Mouse (Mus musculus): ENCODE results near the gene Serpinb3a. TPM values are rescaled to one million over a fixed set of nuclear protein-coding genes. Genes with fewer than 3 reads are reported as not detected.
"Not testable (repeated sequence)": the region's sequence is repeated elsewhere in the genome, so short reads cannot be mapped to it uniquely, and the experiment has no call there.

Gene Serpinb3a
- polyA plus RNA-seq (2016; fragmentation: Nextera tagmentation; extraction: Ambion mirVana), result not detected in 2 replicates

DNA sequence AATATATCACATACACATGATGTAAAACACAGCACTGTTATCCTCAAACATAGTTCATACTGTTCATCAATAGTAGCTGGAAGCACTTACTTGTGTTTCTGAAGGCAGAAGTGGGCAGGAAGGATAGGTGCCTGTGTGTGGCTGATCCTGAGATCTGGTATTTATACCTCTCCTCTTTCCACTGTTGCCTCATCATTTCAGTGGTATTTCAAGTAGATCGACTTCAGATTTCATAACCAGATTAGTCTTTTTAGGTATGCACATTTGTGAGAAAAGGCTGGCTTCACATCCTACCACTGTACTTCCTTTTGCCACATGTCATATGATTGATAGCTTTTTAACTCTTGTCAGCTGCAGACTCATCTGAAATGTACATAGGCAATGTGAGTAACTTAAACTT is at the start of gene Serpinb3a:
Serpinb3a (minus strand) TSS at position 101 of the 400 bp plus-strand sequence.
- no peaks in the 10 kb centered on the region for H3K9me3 ChIP-seq (replicated peaks)
- no peaks in the 10 kb centered on the region for H3K4me1 ChIP-seq (replicated peaks)
- no peaks in the 10 kb centered on the region for H3K27me3 ChIP-seq (replicated peaks)
- H3K4me3 ChIP-seq, result no peak within 1 kb of the TSS
- no peak within 1 kb of the TSS for H3K9ac ChIP-seq
- H3K27ac ChIP-seq (ENCODE audit: poor library complexity, severe bottlenecking), result no peak within 1 kb of the TSS
- no peak for ATAC-seq (ENCODE audit: insufficient number of reproducible peaks, low FRiP score)
- 81% methylated on average over 1 of the region's 1 CpGs for WGBS
- no peaks in the 10 kb centered on the region for H3K36me3 ChIP-seq
- H3K4me2 ChIP-seq, result no peak within 1 kb of the TSS

DNA sequence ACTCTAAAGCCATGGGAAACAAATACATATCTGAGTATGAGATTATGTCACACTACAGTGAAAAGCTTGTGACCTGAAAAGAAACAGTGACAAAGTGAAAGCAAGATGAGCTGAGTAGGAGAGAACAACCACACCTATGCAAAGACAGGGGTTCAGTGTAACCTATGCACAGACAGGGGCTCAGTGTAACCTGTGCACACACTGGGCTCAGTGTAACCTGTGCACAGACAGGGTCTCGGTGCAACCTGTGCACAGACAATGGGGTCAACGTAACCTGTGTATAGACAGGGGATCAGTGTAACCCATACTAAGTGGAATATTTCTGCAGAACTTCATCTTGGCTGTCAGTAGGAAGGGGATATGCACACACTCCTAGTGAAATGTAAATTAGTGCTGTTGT is 46.3 kb upstream of the Serpinb3a start:
- H3K4me1 ChIP-seq (replicated peaks), result no peaks in the 10 kb centered on the region
- WGBS, result 75% methylated on average over 2 of the region's 2 CpGs
- H3K9me3 ChIP-seq (replicated peaks), result no peaks in the 10 kb centered on the region; the same call in 1 of the 2 replicates

DNA sequence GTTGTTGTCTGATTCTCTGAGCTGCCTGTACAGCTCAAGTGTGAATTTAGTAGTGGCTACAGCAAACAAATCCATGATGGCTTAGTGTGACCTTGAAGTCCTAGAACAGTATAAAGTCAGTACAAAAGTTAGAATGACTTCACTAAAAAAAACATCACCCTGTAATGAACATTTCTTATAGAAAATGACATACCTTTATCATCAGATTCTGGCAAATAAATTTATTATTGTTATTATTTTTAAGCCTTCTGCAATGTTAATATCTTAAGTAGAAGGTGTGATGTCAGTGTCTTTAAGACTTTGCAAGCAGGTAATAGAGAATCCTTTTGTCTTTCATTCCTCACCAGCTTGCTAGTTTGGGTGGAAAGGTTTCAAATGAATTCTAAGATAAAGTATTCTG is 31.3 kb upstream of the Serpinb3a start, which contains the start of gene Serpinb3d:
Serpinb3d (minus strand) TSS at position 101 of the 400 bp plus-strand sequence.
- H3K27me3 ChIP-seq (replicated peaks), result no peaks in the 10 kb centered on the region
- H3K36me3 ChIP-seq, result no peaks in the 10 kb centered on the region
- ATAC-seq (ENCODE audit: insufficient number of reproducible peaks, low FRiP score), result no peak

More for the DNA sequence above, 46.3 kb upstream of the Serpinb3a start:
- no peak overlapping the region for H3K27ac ChIP-seq (ENCODE audit: poor library complexity, severe bottlenecking)
- no peaks in the 10 kb centered on the region for H3K27me3 ChIP-seq (replicated peaks)
- no peak for ATAC-seq (ENCODE audit: insufficient number of reproducible peaks, low FRiP score)
- no peak overlapping the region for H3K4me2 ChIP-seq
- H3K36me3 ChIP-seq, result no peaks in the 10 kb centered on the region
- no peak overlapping the region for H3K9ac ChIP-seq
- H3K4me3 ChIP-seq, result no peak overlapping the region

DNA sequence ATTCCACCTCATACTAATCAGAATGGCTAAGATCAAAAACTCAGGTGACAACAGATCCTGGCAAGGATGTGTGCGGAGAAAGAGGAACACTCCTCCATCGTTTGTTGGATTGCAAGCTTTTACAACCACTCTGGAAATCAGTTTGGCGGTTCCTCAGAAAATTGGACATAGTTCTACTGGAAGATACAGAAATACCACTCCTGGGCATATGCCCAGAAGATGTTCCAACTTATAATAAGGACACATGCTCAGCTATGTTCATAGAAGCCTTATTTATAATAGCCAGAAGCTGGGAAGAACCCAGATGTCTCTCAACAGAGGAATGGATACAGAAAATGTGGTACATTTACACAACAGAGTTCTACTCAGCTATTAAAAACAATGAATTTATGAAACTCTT is 17.9 kb downstream of the Serpinb3a start:
- H3K27ac ChIP-seq (ENCODE audit: poor library complexity, severe bottlenecking); H3K4me2 ChIP-seq; H3K4me1 ChIP-seq (replicated peaks); H3K27me3 ChIP-seq (replicated peaks); H3K9ac ChIP-seq; H3K36me3 ChIP-seq; H3K4me3 ChIP-seq; ATAC-seq (ENCODE audit: insufficient number of reproducible peaks, low FRiP score); H3K9me3 ChIP-seq (replicated peaks): not testable (repeated sequence)
- 72% methylated on average over 3 of the region's 3 CpGs for WGBS

More for the DNA sequence above, 31.3 kb upstream of the Serpinb3a start, which contains the start of gene Serpinb3d:
- Histone ChIP-seq H3K27ac (ENCODE audit: poor library complexity, severe bottlenecking) (no peak within 1 kb of the TSS), H3K4me1 (replicated peaks) (no peaks in the 10 kb centered on the region), H3K4me3 (no peak within 1 kb of the TSS), H3K4me2 (no peak within 1 kb of the TSS), H3K9me3 (replicated peaks) (no peaks in the 10 kb centered on the region), H3K9ac (no peak within 1 kb of the TSS)

DNA sequence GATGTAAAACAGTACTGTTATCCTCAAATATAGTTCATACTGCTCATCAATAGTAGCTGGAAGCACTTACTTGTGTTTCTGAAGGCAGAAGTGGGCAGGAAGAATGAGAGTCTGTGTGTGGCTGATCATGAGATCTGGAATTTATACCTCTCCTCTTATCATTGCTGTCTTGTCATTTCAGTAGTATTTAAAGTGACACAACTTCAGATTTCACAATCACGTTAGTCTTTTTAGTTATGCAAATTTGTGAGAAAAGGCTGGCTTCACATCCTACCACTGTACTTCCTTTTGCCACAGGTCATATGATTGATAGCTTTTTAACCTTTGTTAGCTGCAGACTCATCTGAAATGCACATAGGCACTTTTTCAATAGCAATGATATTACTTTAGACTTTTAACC is 26.2 kb downstream of the Serpinb3a start:
- no peaks in the 10 kb centered on the region for H3K36me3 ChIP-seq
- H3K27me3 ChIP-seq (replicated peaks), result no peaks in the 10 kb centered on the region
- ATAC-seq (ENCODE audit: insufficient number of reproducible peaks, low FRiP score), result no peak
- H3K4me1 ChIP-seq (replicated peaks), result no peaks in the 10 kb centered on the region
- H3K27ac ChIP-seq (ENCODE audit: poor library complexity, severe bottlenecking), result no peak overlapping the region
- no peak overlapping the region for H3K4me2 ChIP-seq
- no peaks in the 10 kb centered on the region for H3K9me3 ChIP-seq (replicated peaks)
- 33% methylated on average over 1 of the region's 1 CpGs for WGBS
- H3K4me3 ChIP-seq, result no peak overlapping the region
- no peak overlapping the region for H3K9ac ChIP-seq

DNA sequence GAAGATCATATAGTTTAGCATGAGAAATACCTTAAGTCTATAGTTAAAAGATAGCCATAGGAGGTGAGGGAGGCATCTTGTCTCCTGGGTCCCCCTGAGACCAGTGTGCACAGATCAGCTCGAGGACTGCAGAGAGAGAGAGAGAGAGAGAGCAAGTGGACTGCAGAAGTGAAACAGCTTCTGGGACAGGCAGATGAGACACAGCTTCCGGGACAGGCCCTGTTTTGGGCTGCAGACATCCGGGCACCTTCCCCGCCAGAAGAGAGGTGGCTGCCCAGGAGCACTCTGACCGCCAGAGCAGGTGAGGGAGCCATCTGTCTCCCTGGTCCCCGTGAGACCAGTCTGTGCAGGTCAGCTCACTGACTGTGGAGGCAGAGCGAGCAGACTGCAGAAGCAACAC is 36.9 kb downstream of the Serpinb3a start:
- Histone ChIP-seq H3K27me3 (replicated peaks) (no peaks in the 10 kb centered on the region), H3K4me2 (no peak overlapping the region), H3K9me3 (replicated peaks) (no peaks in the 10 kb centered on the region), H3K9ac (no peak overlapping the region), H3K4me3 (no peak overlapping the region), H3K4me1 (replicated peaks) (no peaks in the 10 kb centered on the region), H3K27ac (ENCODE audit: poor library complexity, severe bottlenecking) (no peak overlapping the region), H3K36me3 (no peaks in the 10 kb centered on the region)
- 75% methylated on average over 7 of the region's 7 CpGs for WGBS
- no peak for ATAC-seq (ENCODE audit: insufficient number of reproducible peaks, low FRiP score)

DNA sequence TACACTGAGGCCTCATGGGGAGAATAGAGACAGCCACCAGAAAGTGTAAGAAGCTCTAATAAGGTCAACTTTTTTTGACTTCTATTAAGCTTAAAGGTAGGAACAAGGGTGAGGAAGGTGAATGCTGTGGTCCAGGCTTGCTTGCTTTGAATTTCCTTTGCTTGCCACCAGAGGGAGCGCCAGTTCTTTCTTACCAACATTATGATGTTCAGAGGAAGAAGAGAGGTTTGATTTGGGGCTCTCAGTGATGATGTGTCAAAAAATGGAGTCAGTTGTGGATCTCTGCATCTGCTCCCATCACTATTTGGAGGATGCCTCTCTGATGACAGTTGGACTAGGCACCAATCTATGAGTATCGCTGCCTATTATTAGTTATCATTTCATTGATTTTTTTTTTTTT is 37.6 kb downstream of the Serpinb3a start:
- Histone ChIP-seq H3K27ac (ENCODE audit: poor library complexity, severe bottlenecking) (no peak overlapping the region), H3K4me2 (no peak overlapping the region), H3K9me3 (replicated peaks) (no peaks in the 10 kb centered on the region), H3K27me3 (replicated peaks) (no peaks in the 10 kb centered on the region), H3K4me1 (replicated peaks) (no peaks in the 10 kb centered on the region), H3K36me3 (no peaks in the 10 kb centered on the region), H3K4me3 (no peak overlapping the region), H3K9ac (no peak overlapping the region)
- WGBS, result 43% methylated on average over 2 of the region's 2 CpGs
- no peak for ATAC-seq (ENCODE audit: insufficient number of reproducible peaks, low FRiP score)

DNA sequence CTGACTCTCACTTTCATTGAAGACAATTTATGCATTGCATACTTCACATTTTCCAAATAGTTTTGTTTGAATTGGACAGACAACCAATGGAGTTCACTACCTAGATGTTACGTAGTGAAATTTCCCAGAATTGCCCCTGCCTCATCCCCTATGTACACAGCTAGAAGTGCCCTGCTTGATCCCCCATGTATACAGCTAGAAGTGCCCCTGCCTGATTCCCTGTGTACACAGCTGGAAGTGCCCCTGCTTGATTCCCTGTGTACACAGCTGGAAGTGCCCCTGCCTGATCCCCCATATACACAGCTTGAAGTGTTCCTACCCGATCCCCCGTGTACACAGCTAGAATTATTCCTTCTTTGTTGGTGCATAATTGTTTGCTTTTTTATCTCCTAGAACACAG is 45.8 kb downstream of the Serpinb3a start:
- no peaks in the 10 kb centered on the region for H3K4me1 ChIP-seq (replicated peaks)
- no peaks in the 10 kb centered on the region for H3K27me3 ChIP-seq (replicated peaks)
- 83% methylated on average over 3 of the region's 3 CpGs for WGBS
- H3K4me3 ChIP-seq, result no peak overlapping the region
- ATAC-seq (ENCODE audit: insufficient number of reproducible peaks, low FRiP score), result no peak
- no peaks in the 10 kb centered on the region for H3K36me3 ChIP-seq
- H3K4me2 ChIP-seq, result no peak overlapping the region
- H3K9me3 ChIP-seq (replicated peaks), result peaks cover 4% of the 10 kb centered on the region; the same call in 1 of the 2 replicates
- H3K27ac ChIP-seq (ENCODE audit: poor library complexity, severe bottlenecking), result no peak overlapping the region
- no peak overlapping the region for H3K9ac ChIP-seq

DNA sequence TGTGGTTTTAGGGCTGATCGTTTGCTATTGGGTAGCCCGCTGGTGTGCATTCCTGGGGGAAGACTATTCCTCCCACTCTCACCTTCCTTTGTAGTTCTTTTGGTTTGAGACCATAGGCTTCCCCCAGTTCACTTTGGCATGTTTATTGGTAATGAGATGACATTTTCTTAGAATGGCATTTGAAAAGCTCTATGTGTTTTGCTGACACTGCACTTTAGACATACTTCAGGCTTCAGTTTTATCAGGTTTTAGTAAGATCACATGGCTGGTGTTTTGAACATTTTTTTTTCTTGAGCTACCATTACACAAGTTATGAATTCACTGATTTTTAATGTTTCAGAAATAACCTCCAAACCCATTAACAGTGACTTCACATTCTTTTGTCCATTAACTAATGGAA is 50.3 kb downstream of the Serpinb3a start:
- Histone ChIP-seq H3K4me3 (no peak overlapping the region), H3K9me3 (replicated peaks) (no peaks in the 10 kb centered on the region), H3K9ac (no peak overlapping the region), H3K27ac (ENCODE audit: poor library complexity, severe bottlenecking) (no peak overlapping the region), H3K27me3 (replicated peaks) (no peaks in the 10 kb centered on the region), H3K4me2 (no peak overlapping the region), H3K36me3 (no peaks in the 10 kb centered on the region), H3K4me1 (replicated peaks) (peaks cover 3% of the 10 kb centered on the region; the same call in 1 of the 2 replicates)
- ATAC-seq (ENCODE audit: insufficient number of reproducible peaks, low FRiP score), result no peak
- 80% methylated on average over 2 of the region's 2 CpGs for WGBS

DNA sequence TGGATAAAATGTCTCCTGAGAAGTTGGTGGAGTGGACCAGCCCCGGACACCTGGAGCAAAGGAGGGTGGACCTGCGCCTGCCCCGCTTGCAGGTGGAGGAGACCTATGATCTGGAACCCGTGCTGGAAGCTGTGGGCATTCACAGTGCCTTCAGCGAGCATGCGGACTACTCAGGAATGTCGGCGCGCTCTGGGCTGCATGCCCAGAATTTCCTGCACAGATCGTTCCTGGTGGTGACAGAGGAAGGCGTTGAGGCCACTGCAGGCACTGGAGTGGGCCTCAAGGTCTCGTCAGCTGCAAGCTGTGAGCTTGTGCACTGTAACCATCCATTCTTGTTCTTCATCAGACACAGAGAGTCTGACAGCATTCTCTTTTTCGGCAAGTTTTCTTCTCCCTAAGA is 51.7 kb downstream of the Serpinb3a start:
- no peaks in the 10 kb centered on the region for H3K27me3 ChIP-seq (replicated peaks)
- ATAC-seq (ENCODE audit: insufficient number of reproducible peaks, low FRiP score), result peak; percentile 88

More for the DNA sequence above, 51.7 kb downstream of the Serpinb3a start:
- Histone ChIP-seq H3K4me1 (replicated peaks) (peaks cover 3% of the 10 kb centered on the region; the same call in 1 of the 2 replicates), H3K9ac (no peak overlapping the region), H3K27ac (ENCODE audit: poor library complexity, severe bottlenecking) (peak overlapping the region; percentile 70), H3K4me2 (peak overlapping the region; percentile 4; the same call in 1 of the 2 replicates), H3K4me3 (no peak overlapping the region), H3K9me3 (replicated peaks) (no peaks in the 10 kb centered on the region), H3K36me3 (no peaks in the 10 kb centered on the region)
- WGBS, result 38% methylated on average over 13 of the region's 13 CpGs

Measured in heart, embryonic 12.5 days (tissue).